Mouse (Mus musculus) ES-Bruce4 (cell line): ENCODE measurements at regions not wholly inside any gene's neighbourhood (a gene's known extent, or its start where the extent isn't known, plus 50 kb on each side); places are given as distances from the start of the nearest gene placed in this dataset.

Experiments used
- CTCF ChIP-seq: IDR thresholded peaks from one replicate; pipeline ENCODE4 v1.8.1; 2011; ENCODE audit warnings: low read depth, low read length
- EP300 ChIP-seq: IDR thresholded peaks from 2 replicates; pipeline ENCODE4 v1.6.1; 2011; ENCODE audit warnings: low read depth, low read length; ENCODE audit not compliant: insufficient read depth
- POLR2A ChIP-seq: IDR thresholded peaks from one replicate; pipeline ENCODE4 v1.8.1; 2011; ENCODE audit warnings: low read length; ENCODE audit not compliant: insufficient read depth

DNA sequence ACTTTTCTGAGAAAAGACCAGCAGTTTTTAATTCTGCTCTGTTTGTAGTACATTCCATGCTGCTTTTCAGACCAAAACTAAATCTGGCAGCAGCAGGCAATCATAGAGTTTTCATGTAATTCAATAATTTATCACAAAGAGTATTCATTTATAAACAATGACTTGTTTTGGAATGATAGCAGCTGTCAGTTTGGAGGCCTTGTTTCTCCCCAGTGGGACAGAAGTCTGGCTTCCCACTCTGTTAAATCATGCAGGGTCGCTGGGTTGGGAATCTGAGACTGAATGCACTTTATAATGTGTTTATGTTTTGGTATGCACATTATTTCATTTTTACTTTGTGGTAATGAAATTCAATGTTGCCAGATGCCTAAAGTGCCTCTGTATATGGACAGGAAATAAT is 879.8 kb upstream of the 2610301B20Rik start:
- TF ChIP-seq CTCF (no peak), POLR2A (no peak), EP300 (no peak)
